Mouse (Mus musculus) liver, embryonic 14.5 days (tissue): ENCODE data around the gene D8Ertd738e. TPM values are rescaled to one million over a fixed set of nuclear protein-coding genes. Genes with fewer than 3 reads are reported as not detected.
A peak's percentile ranks its signal among the peaks of the same experiment; 100 is the strongest.

Source experiments
- ATAC-seq: fragments of 200-750 bp; cut with Nextera tagmentation; 2 replicates; pipeline ENCODE4 v1.8.0; 2017; ENCODE audit warnings: moderate number of reproducible peaks, mild to moderate bottlenecking, moderate library complexity; ENCODE audit not compliant: insufficient read depth
- DNase-seq, 3 experiments: peaks; one replicate each; pipeline ENCODE4 v3.0.0-alpha.2; 2012 to 2013; ENCODE audit warnings: low read depth in 3 of 3, low spot score in 3 of 3
- H3K27ac ChIP-seq: fragments of 300-500 bp; sonication (generic); 2 replicates; pipeline ENCODE4 v1.5.1; 2014; ENCODE audit warnings: moderate library complexity, mild to moderate bottlenecking, control low read depth, inconsistent platforms
- H3K27me3 ChIP-seq: fragments of 300-500 bp; sonication (generic); 2 replicates; pipeline ENCODE4 v1.6.1; 2014; ENCODE audit warnings: mild to moderate bottlenecking, low read length, moderate library complexity; ENCODE audit not compliant: control insufficient read depth, insufficient read depth
- H3K36me3 ChIP-seq: fragments of 300-500 bp; sonication (generic); replicated peaks from 2 replicates; pipeline ENCODE4 v1.6.1; 2014; ENCODE audit warnings: low read depth; ENCODE audit not compliant: control insufficient read depth, insufficient read depth
- H3K4me1 ChIP-seq, 2 experiments: fragments of 200-500 bp in 1 of 2; fragments of 300-500 bp in 1 of 2; sonication (generic) in 1 of 2; replicated peaks; 2 replicates each; pipeline ENCODE4 v1.6.1; 2012 to 2014; ENCODE audit warnings: antibody characterized with exemption in 1 of 2, inconsistent platforms in 1 of 2, low read length in 1 of 2; ENCODE audit not compliant: control insufficient read depth in 2 of 2, insufficient read depth in 2 of 2
- H3K4me2 ChIP-seq: fragments of 300-500 bp; sonication (generic); 2 replicates; pipeline ENCODE4 v1.6.1; 2014; ENCODE audit warnings: low read depth, mild to moderate bottlenecking, control low read depth, moderate library complexity
- H3K4me3 ChIP-seq, 2 experiments: fragments of 200-500 bp in 1 of 2; fragments of 300-500 bp in 1 of 2; sonication (generic) in 1 of 2; 2 replicates each; pipeline ENCODE4 v1.5.1; 2012 to 2014; ENCODE audit warnings: low read depth in 2 of 2, low read length in 2 of 2, mild to moderate bottlenecking in 2 of 2, control low read depth in 1 of 2, inconsistent platforms in 1 of 2, moderate library complexity in 1 of 2; ENCODE audit not compliant: insufficient read depth in 1 of 2
- H3K9ac ChIP-seq: fragments of 300-500 bp; sonication (generic); replicated peaks from 2 replicates; pipeline ENCODE4 v1.6.1; 2014; ENCODE audit warnings: mild to moderate bottlenecking, control low read depth, moderate library complexity
- H3K9me3 ChIP-seq: fragments of 300-500 bp; sonication (generic); 2 replicates; pipeline ENCODE4 v1.6.1; 2016; ENCODE audit warnings: low read length, mixed read lengths; ENCODE audit not compliant: control insufficient read depth
- CTCF ChIP-seq: IDR thresholded peaks from 2 replicates; pipeline ENCODE4 v1.5.1; 2016; ENCODE audit warnings: antibody characterized with exemption, low read depth, control low read depth
- EP300 ChIP-seq: IDR thresholded peaks from 2 replicates; pipeline ENCODE4 v1.6.1; 2016; ENCODE audit warnings: antibody characterized with exemption, low read depth
- WGBS: fragments of 180-500 bp; shearing (Covaris S2); extraction: QIAGEN DNeasy Blood & Tissue Kit; methylation state at CpG from one replicate; pipeline ENCODE4 v1.1.7; 2014; ENCODE audit not compliant: insufficient replicate concordance; 5-methylcytosine and 5-hydroxymethylcytosine counted together
- polyA plus RNA-seq, 2 experiments: library from polyadenylated mRNA; depleted of rRNA in 1 of 2; stranded (reverse) in 1 of 2; unstranded in 1 of 2; fragments of >200 nt; fragmentation: Nextera tagmentation in 1 of 2; extraction: Ambion mirVana in 1 of 2; gene quantifications; 2 replicates each; pipeline versions ENCODE4 v1.2.1 to v1.2.3; 2012 to 2014

D8Ertd738e gene
- polyA plus RNA-seq, 2 experiments: 127 to 262 TPM

GRCm38 (mm10) chr8:84202938-84203917, 46.3 kb downstream of the D8Ertd738e start:
- peak overlapping the region; percentile 31 to 41 for H3K4me3 ChIP-seq
- H3K9ac ChIP-seq: peak overlapping the region; percentile 27; the same call in 1 of the 2 replicates
- peak overlapping the region; percentile 66 for H3K4me2 ChIP-seq
- peaks cover 21% of the 10 kb centered on the region for H3K27me3 ChIP-seq
- peak; percentile 27; the same call in 1 of the 2 replicates for ATAC-seq
- peak overlapping the region; percentile 20 for H3K27ac ChIP-seq
- TF ChIP-seq CTCF (no peak), EP300 (no peak)
- H3K9me3 ChIP-seq: no peaks in the 10 kb centered on the region
- no peaks in the 10 kb centered on the region for H3K36me3 ChIP-seq
- 4% methylated on average over 34 of the region's 34 CpGs for WGBS
- H3K4me1 ChIP-seq: peaks cover 3 to 23% of the 10 kb centered on the region in 2 experiments
- DNase-seq: no peak

DNA sequence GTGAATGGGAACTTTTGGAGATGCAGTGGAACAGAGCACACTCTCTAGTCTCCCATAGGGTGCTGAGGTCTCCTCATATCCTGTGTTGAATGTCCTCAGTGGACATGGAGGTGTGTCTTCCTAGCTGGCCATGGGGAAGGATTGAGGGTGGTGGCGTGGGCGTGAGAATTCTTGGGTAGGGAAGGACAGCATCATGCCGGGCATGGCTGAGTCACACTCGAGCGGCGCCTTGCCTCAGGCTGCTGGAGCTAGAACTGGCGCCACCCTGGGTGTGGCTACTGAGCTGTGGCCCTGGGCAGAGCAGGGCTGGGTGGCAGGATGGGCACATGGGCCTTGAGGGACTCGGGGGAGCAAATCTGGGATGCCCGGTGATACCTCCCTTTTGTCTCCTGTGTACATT, 47.1 kb downstream of the D8Ertd738e start:
- WGBS: 38% methylated on average over 9 of the region's 9 CpGs
- Histone ChIP-seq H3K4me3 (peak overlapping the region; percentile 57 to 58; a peak in 3 of 4 replicates), H3K4me1 (peaks cover 3 to 29% of the 10 kb centered on the region in 2 experiments), H3K9me3 (no peaks in the 10 kb centered on the region), H3K27me3 (peaks cover 21% of the 10 kb centered on the region), H3K9ac (no peak overlapping the region), H3K27ac (no peak overlapping the region), H3K36me3 (no peaks in the 10 kb centered on the region), H3K4me2 (peak overlapping the region; percentile 66)
- TF ChIP-seq CTCF (no peak), EP300 (no peak)
- no peak for DNase-seq
- no peak for ATAC-seq

DNA sequence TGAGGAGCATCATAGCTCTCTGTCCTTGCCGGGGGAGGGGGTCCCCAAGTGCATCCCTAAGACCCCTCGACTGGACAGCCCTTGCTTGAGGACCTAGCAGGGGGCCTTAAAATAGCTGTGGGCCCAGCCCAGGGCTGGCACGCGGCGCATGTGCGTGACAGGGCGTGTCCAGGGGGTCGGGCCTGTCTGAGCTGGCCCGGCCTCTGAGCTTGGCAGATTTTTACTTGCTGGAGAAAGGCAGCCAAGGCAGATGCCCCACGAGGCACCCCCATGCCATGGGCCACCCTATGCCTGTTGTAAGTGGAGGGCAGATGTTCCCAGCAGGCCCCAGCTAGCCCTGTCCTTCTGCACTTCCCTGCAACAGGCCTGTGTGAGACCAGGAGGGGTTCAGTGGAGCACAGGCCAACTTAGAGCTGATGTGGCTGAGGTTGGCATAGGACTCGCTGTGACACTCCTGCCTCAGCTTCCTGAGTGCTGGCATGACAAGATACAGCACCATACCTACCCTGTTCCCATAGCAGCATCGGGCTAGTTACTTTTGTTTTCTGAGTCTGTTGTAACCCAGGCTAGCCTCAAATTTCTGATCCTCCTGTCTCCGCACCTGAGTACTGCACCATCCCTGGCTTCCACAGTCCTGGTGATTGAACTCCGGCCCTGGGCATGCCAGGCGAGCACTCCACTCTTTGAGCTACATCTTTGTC, 47.8 kb downstream of the D8Ertd738e start:
- Histone ChIP-seq H3K4me1 (peaks cover 3 to 29% of the 10 kb centered on the region in 2 experiments), H3K9ac (no peak overlapping the region), H3K27me3 (peaks cover 21% of the 10 kb centered on the region), H3K36me3 (no peaks in the 10 kb centered on the region), H3K4me3 (peak overlapping the region; percentile 57 to 58), H3K27ac (no peak overlapping the region), H3K9me3 (no peaks in the 10 kb centered on the region), H3K4me2 (peak overlapping the region; percentile 66)
- WGBS: 24% methylated on average over 15 of the region's 15 CpGs
- TF ChIP-seq EP300 (no peak), CTCF (no peak)
- ATAC-seq (no peak), DNase-seq (no peak)

DNA sequence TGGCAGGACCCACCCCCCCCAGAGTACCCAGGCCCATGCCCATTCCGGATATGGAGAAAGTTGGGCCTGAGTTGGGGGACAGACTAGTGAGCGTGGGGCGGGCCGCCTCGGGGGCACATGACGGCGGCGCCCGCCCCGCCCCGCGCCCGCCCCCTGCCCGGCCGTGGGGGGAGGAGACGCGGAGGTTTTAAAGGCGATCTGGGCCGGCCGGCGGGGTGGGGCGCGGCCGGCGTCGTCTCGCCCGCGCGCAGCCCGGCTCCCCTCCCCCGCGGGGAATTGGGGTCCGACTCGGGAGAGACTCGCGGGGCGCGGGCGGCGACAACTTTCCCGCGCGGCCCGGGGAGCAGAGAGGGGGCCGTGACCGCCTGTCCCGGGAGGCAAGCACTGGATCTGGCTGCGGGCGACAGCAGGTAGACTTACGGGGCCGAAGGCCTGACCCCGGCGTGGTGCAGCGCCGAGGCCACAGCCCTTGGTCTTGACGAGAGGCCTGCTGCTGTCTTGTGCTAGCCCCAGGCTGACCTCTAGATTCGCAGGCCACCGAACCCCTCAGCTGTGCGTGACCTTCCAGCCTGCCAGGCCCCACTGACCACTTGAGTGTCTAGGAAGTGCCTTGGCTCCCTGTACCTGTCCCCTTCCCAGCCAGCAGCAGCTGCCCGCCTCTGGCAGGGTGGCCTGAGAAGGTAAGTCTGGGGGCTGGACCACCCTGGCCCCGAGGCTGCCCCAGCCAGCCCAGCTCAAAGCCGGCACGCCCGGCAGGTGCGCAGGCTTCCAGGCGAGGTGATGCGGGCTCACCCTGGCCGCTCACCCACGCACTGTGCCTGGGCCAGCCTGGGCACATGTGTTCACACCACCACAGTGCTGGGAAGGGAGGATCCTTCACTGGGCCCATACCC, 48.6 kb downstream of the D8Ertd738e start:
- Histone ChIP-seq H3K4me1 (peaks cover 3 to 29% of the 10 kb centered on the region in 2 experiments), H3K27me3 (peaks cover 21% of the 10 kb centered on the region), H3K4me3 (peak overlapping the region; percentile 57 to 58), H3K27ac (no peak overlapping the region), H3K9me3 (no peaks in the 10 kb centered on the region), H3K36me3 (no peaks in the 10 kb centered on the region), H3K4me2 (peak overlapping the region; percentile 66), H3K9ac (peak overlapping the region; percentile 59)
- no peak for TF ChIP-seq CTCF
- no peak for TF ChIP-seq EP300
- ATAC-seq (0 out of 2 replicates have a peak, but pooled peaks have one; percentile 9), DNase-seq (no peak)
- 2% methylated on average over 69 of the region's 70 CpGs for WGBS
